Mouse (Mus musculus) intestine, postnatal 0 days (tissue): ENCODE measurements around the gene Tomm6. TPM values are rescaled to one million over a fixed set of nuclear protein-coding genes. Genes with fewer than 3 reads are reported as not detected.

ENCODE experiments used
- ATAC-seq: fragments of 200-750 bp; cut with Nextera tagmentation; 2 replicates; pipeline ENCODE4 v1.8.0; 2017; ENCODE audit warnings: mild to moderate bottlenecking, moderate TSS enrichment, moderate library complexity
- H3K27ac ChIP-seq: fragments of 300-500 bp; sonication (generic); 2 replicates; pipeline ENCODE4 v1.5.1; 2014; ENCODE audit warnings: mild to moderate bottlenecking, low read depth, low read length, moderate library complexity
- H3K27me3 ChIP-seq: fragments of 300-500 bp; sonication (generic); replicated peaks from 2 replicates; pipeline ENCODE4 v1.6.1; 2014; ENCODE audit warnings: low read length, mixed read lengths; ENCODE audit not compliant: control insufficient read depth, insufficient read depth
- H3K36me3 ChIP-seq: fragments of 300-500 bp; sonication (generic); 2 replicates; pipeline ENCODE4 v1.6.1; 2014; ENCODE audit warnings: mild to moderate bottlenecking, moderate library complexity; ENCODE audit not compliant: control insufficient read depth, insufficient read depth
- H3K4me1 ChIP-seq: fragments of 300-500 bp; sonication (generic); replicated peaks from 2 replicates; pipeline ENCODE4 v1.6.1; 2014; ENCODE audit warnings: antibody characterized with exemption, low read length, mixed read lengths; ENCODE audit not compliant: control insufficient read depth, insufficient read depth
- H3K4me2 ChIP-seq: fragments of 300-500 bp; sonication (generic); replicated peaks from 2 replicates; pipeline ENCODE4 v1.6.1; 2014; ENCODE audit warnings: low read depth, mild to moderate bottlenecking, moderate library complexity
- H3K4me3 ChIP-seq: fragments of 300-500 bp; sonication (generic); 2 replicates; pipeline ENCODE4 v1.5.1; 2014; ENCODE audit warnings: low read depth, low read length
- H3K9ac ChIP-seq: fragments of 300-500 bp; sonication (generic); 2 replicates; pipeline ENCODE4 v1.6.1; 2014; ENCODE audit warnings: mild to moderate bottlenecking, low read depth, low read length
- H3K9me3 ChIP-seq: fragments of 300-500 bp; sonication (generic); 2 replicates; pipeline ENCODE4 v1.6.1; 2016; ENCODE audit warnings: mixed run types; ENCODE audit not compliant: control insufficient read depth
- CTCF ChIP-seq: sonication (generic); IDR thresholded peaks from 2 replicates; pipeline ENCODE4 v1.5.1; 2016; ENCODE audit warnings: low read depth, mild to moderate bottlenecking, control low read depth, antibody characterized with exemption, moderate library complexity
- WGBS: fragments of 180-500 bp; shearing (Covaris S2); extraction: QIAGEN DNeasy Blood & Tissue Kit; methylation state at CpG from one replicate; pipeline ENCODE4 v1.1.7; 2014; 5-methylcytosine and 5-hydroxymethylcytosine counted together
- polyA plus RNA-seq: library from polyadenylated mRNA; unstranded; fragments of >200 nt; fragmentation: Nextera tagmentation; extraction: Ambion mirVana; gene quantifications from 2 replicates; pipeline ENCODE4 v1.2.1, GENCODE M21; 2015

The Tomm6 gene
- polyA plus RNA-seq, 1 experiment from 2014 or later, result 384 TPM

GRCm38 (mm10) chr17:47678702-47679101, 9.5 kb downstream of the Tomm6 start:
- Histone ChIP-seq H3K4me3 (no peak overlapping the region), H3K9me3 (no peaks in the 10 kb centered on the region), H3K27me3 (no peaks in the 10 kb centered on the region), H3K36me3 (peaks cover 43% of the 10 kb centered on the region), H3K4me2 (no peak overlapping the region), H3K4me1 (no peaks in the 10 kb centered on the region), H3K27ac (peak overlapping the region; percentile 41; the same call in 1 of the 2 replicates), H3K9ac (no peak overlapping the region)
- TF ChIP-seq CTCF, result no peak
- 47% methylated on average over 5 of the region's 5 CpGs for WGBS
- 0 out of 2 replicates have a peak, but pooled peaks have one; percentile 28 for ATAC-seq

- H3K4me2 ChIP-seq, result no peak overlapping the region
- no peak for ATAC-seq
- no peak for TF ChIP-seq CTCF
These were observed 9.9 kb downstream of the Tomm6 start for GRCm38 (mm10) chr17:47678238-47678637.

GRCm38 (mm10) chr17:47676581-47676980, 11.6 kb downstream of the Tomm6 start:
- Histone ChIP-seq H3K4me3 (no peak overlapping the region), H3K4me2 (no peak overlapping the region), H3K27ac (no peak overlapping the region), H3K4me1 (no peaks in the 10 kb centered on the region), H3K36me3 (peaks cover 35% of the 10 kb centered on the region), H3K27me3 (no peaks in the 10 kb centered on the region), H3K9ac (no peak overlapping the region), H3K9me3 (no peaks in the 10 kb centered on the region)
- WGBS, result 24% methylated on average over 9 of the region's 9 CpGs
- ATAC-seq, result no peak
- TF ChIP-seq CTCF, result peak; percentile 91

More at GRCm38 (mm10) chr17:47678238-47678637, 9.9 kb downstream of the Tomm6 start:
- H3K4me1 ChIP-seq, result no peaks in the 10 kb centered on the region
- peaks cover 40% of the 10 kb centered on the region for H3K36me3 ChIP-seq
- no peak overlapping the region for H3K9ac ChIP-seq
- no peaks in the 10 kb centered on the region for H3K9me3 ChIP-seq
- H3K27ac ChIP-seq, result peak overlapping the region; percentile 41; the same call in 1 of the 2 replicates
- no peaks in the 10 kb centered on the region for H3K27me3 ChIP-seq
- 55% methylated on average over 5 of the region's 5 CpGs for WGBS
- H3K4me3 ChIP-seq, result no peak overlapping the region

GRCm38 (mm10) chr17:47672311-47673111, 15.7 kb downstream of the Tomm6 start:
- Histone ChIP-seq H3K4me1 (no peaks in the 10 kb centered on the region), H3K9me3 (no peaks in the 10 kb centered on the region), H3K4me3 (peak overlapping the region; percentile 32), H3K9ac (no peak overlapping the region), H3K27ac (no peak overlapping the region), H3K36me3 (peaks cover 6% of the 10 kb centered on the region), H3K27me3 (no peaks in the 10 kb centered on the region), H3K4me2 (peak overlapping the region; percentile 78)
- peak; percentile 62 for TF ChIP-seq CTCF
- WGBS, result 14% methylated on average over 61 of the region's 68 CpGs
- ATAC-seq, result peak; percentile 50

- ATAC-seq, result no peak
- Histone ChIP-seq H3K9ac (no peak overlapping the region), H3K36me3 (peaks cover 9% of the 10 kb centered on the region), H3K4me1 (no peaks in the 10 kb centered on the region), H3K4me2 (peak overlapping the region; percentile 78), H3K9me3 (no peaks in the 10 kb centered on the region), H3K27me3 (no peaks in the 10 kb centered on the region), H3K4me3 (peak overlapping the region; percentile 32), H3K27ac (no peak overlapping the region)
- no peak for TF ChIP-seq CTCF
- 44% methylated on average over 14 of the region's 14 CpGs for WGBS
These were observed 16.2 kb downstream of the Tomm6 start for GRCm38 (mm10) chr17:47671988-47672310.

GRCm38 (mm10) chr17:47669166-47669565, 19.0 kb downstream of the Tomm6 start:
- TF ChIP-seq CTCF, result no peak
- H3K27ac ChIP-seq, result no peak overlapping the region
- H3K36me3 ChIP-seq, result 0 out of 2 replicates have a peak, but pooled peaks cover 3% of the 10 kb centered on the region
- ATAC-seq, result no peak
- H3K9ac ChIP-seq, result no peak overlapping the region
- H3K4me2 ChIP-seq, result no peak overlapping the region
- no peaks in the 10 kb centered on the region for H3K9me3 ChIP-seq
- WGBS, result 70% methylated on average over 4 of the region's 4 CpGs
- H3K4me1 ChIP-seq, result no peaks in the 10 kb centered on the region
- no peak overlapping the region for H3K4me3 ChIP-seq
- H3K27me3 ChIP-seq, result no peaks in the 10 kb centered on the region
